Mouse (Mus musculus): ENCODE results near the gene Raf1.

DNA sequence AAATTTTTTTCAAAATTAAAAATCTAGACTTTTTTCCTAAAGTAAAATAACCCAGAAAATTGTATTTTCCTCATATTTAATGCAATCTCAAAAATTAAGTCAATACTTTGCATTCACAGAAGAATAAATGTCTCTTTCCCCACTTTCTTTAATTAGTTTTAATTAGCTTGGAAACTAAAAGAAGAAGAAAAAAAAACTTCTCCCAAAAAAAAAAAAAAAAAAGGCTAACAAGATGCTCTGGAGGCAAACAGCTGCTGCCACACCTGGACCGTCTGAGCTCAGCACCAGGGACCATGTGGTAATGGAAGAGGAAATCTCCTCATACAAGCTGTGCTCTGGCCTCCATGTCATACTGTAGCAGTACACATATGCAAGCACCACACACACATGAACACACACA is 33.1 kb downstream of the Raf1 start:
- TF ChIP-seq CTCF (IDR thresholded peaks at IDR 0.05; ENCODE audit: extremely low read depth, insufficient read depth, insufficient read length, insufficient replicate concordance) (no peak), POLR2A (IDR thresholded peaks at IDR 0.05; ENCODE audit: low read depth, low read length) (no peak)

Measured in spleen, adult 2 months (tissue).